Mouse (Mus musculus): ENCODE measurements around the gene Lztr1. TPM values are rescaled to one million over a fixed set of nuclear protein-coding genes. Genes with fewer than 3 reads are reported as not detected.
"Not testable (repeated sequence)": the region's sequence is repeated elsewhere in the genome, so short reads cannot be mapped to it uniquely, and the experiment has no call there.

Gene Lztr1
- polyA plus RNA-seq, 1 experiment from 2014 or later: 87.3 TPM

DNA sequence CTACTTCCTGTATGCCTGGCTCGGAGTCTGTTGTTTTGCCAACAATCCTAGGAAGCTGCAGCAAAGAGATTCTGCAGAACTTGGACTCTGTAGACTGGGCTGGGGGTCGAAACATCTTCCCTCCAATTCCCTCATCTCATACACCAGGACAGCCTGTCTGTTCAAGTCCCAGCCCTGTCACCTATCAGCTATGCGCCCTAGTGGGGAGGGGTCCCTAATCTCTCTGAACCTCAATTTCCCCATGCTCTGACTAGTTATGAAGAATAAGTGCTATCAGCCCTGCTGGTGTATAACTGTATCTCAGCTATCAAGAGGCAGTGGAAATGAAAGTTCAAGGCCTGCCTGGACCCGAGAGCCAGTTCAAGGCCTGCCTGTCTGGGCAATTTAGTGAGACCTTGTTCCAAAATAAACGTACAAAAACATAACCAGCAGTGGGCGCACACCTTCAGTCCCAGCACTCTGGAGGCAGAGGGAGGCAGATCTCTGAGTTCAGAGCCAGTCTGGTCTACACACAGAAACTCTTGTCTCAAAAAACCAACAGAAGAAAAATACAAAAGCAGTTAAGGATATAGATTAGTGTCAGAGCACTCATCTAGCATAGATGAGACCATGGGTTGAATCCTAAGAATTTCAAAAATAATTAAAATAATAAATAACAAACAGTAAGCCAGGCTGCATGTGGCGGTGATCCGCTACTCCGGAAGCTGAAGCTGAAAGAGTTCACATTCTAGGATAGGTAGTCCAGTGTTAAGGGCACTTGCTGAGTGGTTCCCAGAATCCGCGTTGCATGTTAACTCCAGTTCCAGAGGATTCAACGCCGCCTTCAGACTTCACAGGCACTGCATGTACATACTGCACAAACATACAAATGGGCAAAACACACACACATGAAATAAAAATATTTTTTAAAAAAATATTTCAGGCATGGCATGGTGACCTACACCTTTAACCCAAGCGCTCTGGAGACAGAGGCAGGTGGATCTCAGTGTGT, 19.7 kb upstream of the Lztr1 start:
- Histone ChIP-seq H3K4me3 (peak overlapping the region; percentile 60), H3K4me1 (peaks cover 13% of the 10 kb centered on the region), H3K27ac (replicated peaks) (no peak overlapping the region), H3K9me3 (replicated peaks) (no peaks in the 10 kb centered on the region), H3K36me3 (peaks cover 42% of the 10 kb centered on the region), H3K27me3 (ENCODE audit: low read depth, poor library complexity, severe bottlenecking) (peaks cover 31% of the 10 kb centered on the region)
- 46% methylated on average over 14 of the region's 14 CpGs for WGBS
- no peak for DNase-seq (ENCODE audit: low spot score)

DNA sequence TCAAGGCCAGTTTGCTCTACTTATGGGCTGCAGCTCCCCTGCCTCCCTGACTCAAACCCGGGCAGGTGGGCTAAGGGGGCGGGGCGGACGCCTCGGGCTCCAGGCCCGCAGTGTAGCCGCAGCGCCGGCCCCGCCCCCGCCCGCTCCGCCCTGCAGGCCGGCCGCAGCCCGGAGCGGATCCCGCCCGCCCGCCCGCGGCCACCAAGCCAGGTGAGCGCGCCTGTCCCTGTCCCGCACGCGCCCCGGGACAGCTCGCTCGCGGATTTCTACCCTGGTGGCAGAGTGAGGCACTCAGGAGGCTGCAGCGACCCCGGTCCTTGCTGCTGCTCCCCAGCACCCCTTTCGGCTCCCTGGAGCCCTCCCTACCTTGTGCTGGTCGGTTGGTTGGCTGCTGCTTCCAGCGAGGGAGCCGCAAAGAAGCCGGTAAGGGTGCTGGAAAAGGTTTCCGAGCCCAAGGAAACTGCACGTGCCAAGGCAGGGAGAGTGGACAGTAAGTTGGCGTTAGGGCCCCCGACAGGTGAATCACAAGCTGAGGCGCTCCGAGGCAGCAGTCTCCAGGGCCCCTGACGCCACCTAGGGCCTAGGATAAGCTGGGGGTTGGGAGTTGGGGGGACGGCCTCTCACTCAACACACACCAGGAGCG, 18.9 kb upstream of the Lztr1 start, which contains the start of gene Aifm3:
Aifm3 (plus strand) TSS at position 143 of the 643 bp plus-strand sequence.
- peaks cover 13% of the 10 kb centered on the region for H3K4me1 ChIP-seq
- H3K27me3 ChIP-seq (ENCODE audit: low read depth, poor library complexity, severe bottlenecking): peaks cover 31% of the 10 kb centered on the region
- H3K9me3 ChIP-seq (replicated peaks): no peaks in the 10 kb centered on the region
- H3K27ac ChIP-seq (replicated peaks): peak within 1 kb of the TSS; percentile 49
- peaks cover 34% of the 10 kb centered on the region for H3K36me3 ChIP-seq
- under 1% methylated on average over 46 of the region's 47 CpGs for WGBS
- DNase-seq (ENCODE audit: low spot score): no peak
- H3K4me3 ChIP-seq: peak within 1 kb of the TSS; percentile 60

DNA sequence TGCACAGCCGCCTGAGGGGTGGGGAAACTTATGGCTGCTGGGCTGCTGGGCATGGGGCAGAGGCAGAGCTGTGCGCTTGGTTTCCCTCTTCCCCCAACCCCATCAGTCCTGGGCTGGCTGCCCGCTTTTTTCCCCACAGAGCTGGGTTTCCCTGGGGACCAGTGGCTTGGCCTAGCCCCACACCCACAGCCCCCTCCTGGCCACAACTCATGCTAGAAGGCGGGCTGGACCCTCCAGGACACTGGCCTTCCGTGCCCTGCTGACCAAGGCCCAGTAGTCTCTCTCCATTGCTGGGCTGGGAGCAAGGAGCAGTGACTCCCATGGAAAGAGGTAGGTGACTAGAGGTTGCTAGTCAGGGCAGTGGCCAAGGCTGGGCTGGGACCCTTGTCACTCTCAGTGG, 17.3 kb upstream of the Lztr1 start:
- Histone ChIP-seq H3K27me3 (ENCODE audit: low read depth, poor library complexity, severe bottlenecking) (peaks cover 31% of the 10 kb centered on the region), H3K4me1 (peaks cover 13% of the 10 kb centered on the region), H3K4me3 (no peak overlapping the region), H3K27ac (replicated peaks) (no peak overlapping the region), H3K36me3 (peaks cover 18% of the 10 kb centered on the region), H3K9me3 (replicated peaks) (no peaks in the 10 kb centered on the region)
- no peak for DNase-seq (ENCODE audit: low spot score)
- WGBS: 91% methylated on average over 5 of the region's 5 CpGs

DNA sequence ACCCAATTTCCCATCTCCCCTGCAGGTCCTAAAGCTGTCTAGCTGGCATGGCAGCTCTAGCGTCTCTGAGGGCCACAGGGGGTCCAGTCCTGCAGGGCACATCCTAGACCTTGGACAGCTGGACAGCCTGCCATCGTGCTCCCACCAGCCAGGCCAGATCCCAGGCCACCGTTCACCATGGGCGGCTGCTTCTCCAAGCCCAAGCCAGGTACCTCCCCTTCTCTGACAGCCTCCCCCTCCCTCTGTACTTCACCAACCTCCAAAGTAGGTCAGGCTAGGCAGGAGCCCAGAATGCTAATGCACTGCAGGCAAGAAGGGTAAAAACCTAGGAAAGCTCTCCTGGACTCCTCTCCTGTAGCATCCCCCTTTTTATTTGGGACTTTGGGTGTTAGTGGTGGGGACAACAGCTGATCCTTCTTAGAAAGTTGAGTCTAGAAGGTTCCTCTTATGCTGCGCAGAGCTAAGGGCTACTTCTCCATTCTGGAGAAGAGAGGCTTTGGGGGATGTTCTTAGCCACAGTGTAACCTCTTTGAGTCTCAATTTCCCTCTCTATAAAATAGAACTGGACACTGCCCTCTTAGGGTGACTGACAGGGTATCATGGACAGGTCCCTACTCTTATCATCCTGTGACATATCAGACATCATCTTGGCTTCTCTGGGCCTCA, 16.5 kb upstream of the Lztr1 start:
- WGBS: 74% methylated on average over 5 of the region's 5 CpGs
- Histone ChIP-seq H3K4me3 (no peak overlapping the region), H3K9me3 (replicated peaks) (no peaks in the 10 kb centered on the region), H3K27ac (replicated peaks) (no peak overlapping the region), H3K36me3 (peaks cover 10% of the 10 kb centered on the region), H3K4me1 (peaks cover 17% of the 10 kb centered on the region), H3K27me3 (ENCODE audit: low read depth, poor library complexity, severe bottlenecking) (peaks cover 31% of the 10 kb centered on the region)
- no peak for DNase-seq (ENCODE audit: low spot score)

DNA sequence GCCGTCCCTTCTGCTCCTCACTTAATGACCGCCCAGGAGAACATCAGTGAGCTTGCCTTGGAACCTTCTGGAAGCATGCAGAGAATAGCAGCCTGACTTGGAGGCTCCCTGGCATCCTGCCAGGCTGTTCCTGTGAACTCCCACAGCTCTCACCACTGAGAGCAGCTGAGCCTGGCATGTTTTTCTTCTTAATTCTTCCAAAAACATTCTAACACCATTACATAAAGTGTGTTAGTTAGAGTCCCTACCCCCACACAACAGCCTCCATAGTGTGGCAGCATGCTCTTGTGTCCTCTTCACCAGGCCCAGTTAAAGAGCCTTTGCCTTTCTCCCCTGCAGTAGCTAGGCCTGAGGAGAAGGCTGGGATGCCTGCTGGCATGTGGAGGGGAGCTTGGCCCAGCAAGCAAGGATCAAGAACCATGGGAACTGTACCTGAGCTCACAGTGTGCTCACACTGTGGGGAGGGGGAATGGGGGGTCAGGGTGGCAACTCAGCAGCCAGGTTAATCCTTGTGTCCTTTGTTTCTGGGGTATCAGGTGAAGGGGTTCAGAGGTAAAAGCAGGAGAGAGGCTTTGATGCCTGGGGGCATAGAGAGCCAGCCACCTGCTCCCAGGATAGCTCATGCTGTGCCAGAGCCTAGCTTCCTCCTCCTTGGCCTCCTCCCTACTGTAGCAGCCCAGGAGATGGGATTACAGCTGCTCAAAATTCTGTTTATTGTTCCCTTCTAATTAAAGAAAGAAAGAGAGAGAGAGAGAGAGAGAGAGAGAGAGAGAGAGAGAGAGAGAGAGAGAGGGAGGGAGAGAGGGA, 11.8 kb upstream of the Lztr1 start:
- Histone ChIP-seq H3K36me3 (no peaks in the 10 kb centered on the region), H3K4me1 (peaks cover 26% of the 10 kb centered on the region), H3K27me3 (ENCODE audit: low read depth, poor library complexity, severe bottlenecking) (peaks cover 4% of the 10 kb centered on the region; the same call in 1 of the 2 replicates), H3K4me3 (no peak overlapping the region), H3K27ac (replicated peaks) (0 out of 2 replicates have a peak overlapping the region, but pooled peaks have one; percentile 17), H3K9me3 (replicated peaks) (no peaks in the 10 kb centered on the region)
- WGBS: 78% methylated on average over 2 of the region's 2 CpGs
- DNase-seq (ENCODE audit: low spot score): no peak

DNA sequence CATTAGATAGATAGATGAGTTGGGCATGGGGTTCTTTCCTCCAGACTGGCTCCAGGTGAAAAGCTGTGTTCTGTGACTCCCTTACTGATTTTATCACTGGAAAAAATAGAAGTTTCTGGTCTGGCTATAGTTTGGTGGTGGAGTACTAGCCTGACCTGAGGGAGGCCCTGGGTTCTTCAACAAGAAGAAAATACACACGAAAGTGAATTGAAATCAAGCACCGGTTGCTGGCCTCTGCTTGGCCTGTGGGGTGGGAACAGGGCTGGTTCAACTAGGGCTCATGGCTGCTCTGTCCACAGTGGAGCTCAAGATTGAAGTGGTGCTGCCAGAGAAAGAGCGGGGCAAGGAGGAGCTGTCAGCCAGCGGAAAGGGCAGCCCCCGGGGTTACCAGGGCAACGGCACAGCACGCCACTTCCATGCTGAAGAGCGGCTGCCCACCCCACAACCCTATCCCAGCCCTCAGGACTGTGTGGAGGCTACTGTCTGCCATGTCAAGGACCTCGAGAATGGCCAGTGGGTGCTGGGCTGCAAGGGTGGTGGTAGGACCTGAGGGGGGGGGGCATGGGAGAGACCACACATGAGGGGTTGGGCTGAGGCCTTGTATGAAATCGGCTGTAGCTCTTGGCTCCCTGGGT, 9.1 kb upstream of the Lztr1 start:
- Histone ChIP-seq H3K4me3 (peak overlapping the region; percentile 23), H3K4me1 (peaks cover 26% of the 10 kb centered on the region), H3K36me3 (no peaks in the 10 kb centered on the region), H3K9me3 (replicated peaks) (no peaks in the 10 kb centered on the region), H3K27ac (replicated peaks) (peak overlapping the region; percentile 78), H3K27me3 (ENCODE audit: low read depth, poor library complexity, severe bottlenecking) (no peaks in the 10 kb centered on the region)
- 15% methylated on average over 10 of the region's 10 CpGs for WGBS
- DNase-seq (ENCODE audit: low spot score): peak; percentile 78

DNA sequence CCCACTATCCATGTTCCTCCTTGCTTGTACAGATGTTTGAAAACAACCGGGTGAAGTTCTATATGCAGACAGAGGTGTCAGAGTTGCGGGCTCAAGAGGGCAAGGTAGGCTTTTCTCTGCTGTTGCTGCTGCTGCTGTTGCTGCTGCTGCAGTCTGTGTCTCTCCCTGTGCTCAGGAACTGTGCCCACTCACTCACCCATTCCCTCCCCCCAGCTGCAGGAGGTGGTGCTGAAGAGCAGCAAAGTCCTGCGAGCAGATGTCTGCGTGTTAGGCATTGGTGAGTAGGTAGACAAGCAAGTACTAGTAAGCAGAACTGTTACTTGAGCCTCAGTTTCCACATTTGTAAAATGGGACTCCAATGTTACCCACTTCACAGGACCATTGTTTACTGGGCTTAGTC, 5.8 kb upstream of the Lztr1 start:
- DNase-seq (ENCODE audit: low spot score): no peak
- H3K27me3 ChIP-seq (ENCODE audit: low read depth, poor library complexity, severe bottlenecking): no peaks in the 10 kb centered on the region
- peaks cover 21% of the 10 kb centered on the region for H3K4me1 ChIP-seq
- WGBS: 86% methylated on average over 4 of the region's 4 CpGs
- no peak overlapping the region for H3K4me3 ChIP-seq
- no peaks in the 10 kb centered on the region for H3K36me3 ChIP-seq
- no peak overlapping the region for H3K27ac ChIP-seq (replicated peaks)
- no peaks in the 10 kb centered on the region for H3K9me3 ChIP-seq (replicated peaks)

DNA sequence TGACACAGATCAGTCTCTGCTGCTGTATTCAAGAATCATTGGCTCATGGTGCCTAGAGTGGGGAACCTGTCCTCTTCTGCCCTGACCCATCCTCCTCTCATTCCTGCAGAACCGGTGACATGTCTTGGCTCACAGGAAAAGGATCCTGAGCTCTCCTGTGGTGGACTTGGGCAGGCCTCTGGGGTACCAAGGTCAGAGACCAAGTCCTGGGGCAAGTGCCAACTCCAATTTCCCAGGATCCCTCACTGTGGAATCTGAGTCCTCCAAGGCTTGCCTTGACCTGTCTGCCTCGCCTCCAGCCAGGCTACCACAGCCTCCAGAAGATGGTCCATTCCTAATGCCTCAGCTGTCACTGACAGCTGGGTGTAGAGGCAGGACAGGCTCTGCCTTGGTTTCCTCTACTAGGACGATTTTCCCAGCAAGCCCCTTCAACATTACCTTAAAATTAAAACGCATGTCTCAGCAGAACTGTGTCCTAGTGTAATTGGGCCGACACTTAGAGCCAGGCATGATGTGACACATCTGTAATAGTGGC, 1.4 kb upstream of the Lztr1 start:
- H3K27ac ChIP-seq (replicated peaks): no peak overlapping the region
- H3K27me3 ChIP-seq (ENCODE audit: low read depth, poor library complexity, severe bottlenecking): no peaks in the 10 kb centered on the region
- H3K4me3 ChIP-seq: no peak overlapping the region
- H3K9me3 ChIP-seq (replicated peaks): no peaks in the 10 kb centered on the region
- H3K4me1 ChIP-seq: peaks cover 17% of the 10 kb centered on the region
- DNase-seq (ENCODE audit: low spot score): no peak
- peaks cover 13% of the 10 kb centered on the region for H3K36me3 ChIP-seq
- WGBS: 84% methylated on average over 5 of the region's 5 CpGs

DNA sequence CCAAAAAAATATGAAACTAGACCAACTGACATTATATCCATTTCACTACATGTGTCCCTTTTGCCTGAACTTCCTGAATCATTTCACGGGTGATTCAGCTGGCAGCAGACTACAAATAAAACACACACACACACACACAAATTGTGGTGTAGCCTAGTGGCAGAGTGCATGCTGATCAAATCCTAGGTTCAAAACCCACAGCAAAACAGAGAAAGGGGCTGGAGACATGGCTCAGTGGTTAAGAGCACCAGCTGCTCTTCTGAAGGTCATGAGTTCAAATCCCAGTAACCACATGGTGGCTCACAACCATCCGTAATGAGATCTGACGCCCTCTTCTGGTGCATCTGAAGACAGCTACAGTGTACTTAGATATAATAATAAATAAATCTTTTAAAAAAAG, 457 bp upstream of the Lztr1 start:
- Histone ChIP-seq H3K36me3 (peaks cover 22% of the 10 kb centered on the region), H3K27ac (replicated peaks) (peak overlapping the region; percentile 94), H3K4me1 (peaks cover 17% of the 10 kb centered on the region), H3K4me3 (peak overlapping the region; percentile 82)
- H3K27me3 ChIP-seq (ENCODE audit: low read depth, poor library complexity, severe bottlenecking); H3K9me3 ChIP-seq (replicated peaks); DNase-seq (ENCODE audit: low spot score): not testable (repeated sequence)
- 32% methylated on average over 3 of the region's 3 CpGs for WGBS

DNA sequence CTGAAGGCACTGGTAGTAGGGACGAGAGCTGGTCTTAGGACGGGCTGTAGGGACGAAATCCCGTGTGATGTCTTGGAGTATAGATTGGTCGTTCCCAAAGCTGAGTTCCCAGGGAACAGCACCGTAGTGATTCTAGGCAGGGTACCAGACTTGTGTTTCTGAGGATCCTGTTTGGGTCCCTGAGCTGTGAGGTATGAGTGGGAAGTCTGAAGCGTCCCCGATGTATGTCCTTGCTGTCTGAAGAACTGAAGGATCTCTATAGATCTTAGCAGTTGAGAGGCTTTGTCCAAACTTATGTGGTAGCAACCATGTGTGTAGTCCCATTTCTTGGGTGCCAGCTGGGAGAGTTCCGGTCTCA, 731 bp downstream of the Lztr1 start:
- no peak for DNase-seq (ENCODE audit: low spot score)
- Histone ChIP-seq H3K27ac (replicated peaks) (peak overlapping the region; percentile 94), H3K4me1 (peaks cover 17% of the 10 kb centered on the region), H3K36me3 (peaks cover 34% of the 10 kb centered on the region), H3K4me3 (peak overlapping the region; percentile 82), H3K27me3 (ENCODE audit: low read depth, poor library complexity, severe bottlenecking) (no peaks in the 10 kb centered on the region), H3K9me3 (replicated peaks) (no peaks in the 10 kb centered on the region)
- 14% methylated on average over 9 of the region's 9 CpGs for WGBS

DNA sequence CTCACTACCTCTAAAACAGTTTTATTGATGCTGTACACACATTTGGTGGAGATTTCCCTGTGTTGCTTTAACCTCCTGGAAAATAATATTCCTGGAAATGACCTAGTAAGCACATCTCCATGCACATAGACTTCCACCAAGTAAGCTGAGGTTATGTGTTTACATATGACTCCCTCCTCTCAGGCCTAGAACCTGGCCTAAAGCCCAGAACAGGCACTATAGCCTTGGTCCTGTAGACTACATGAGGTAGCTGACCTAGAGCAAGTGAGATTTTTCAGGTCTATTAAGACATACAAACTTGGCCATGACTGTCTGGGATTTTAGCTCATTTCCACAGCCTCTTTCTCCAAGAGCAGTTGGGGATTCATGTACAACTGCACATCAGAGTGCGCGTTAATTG, 1.7 kb downstream of the Lztr1 start:
- Histone ChIP-seq H3K27me3 (ENCODE audit: low read depth, poor library complexity, severe bottlenecking) (no peaks in the 10 kb centered on the region), H3K4me1 (peaks cover 17% of the 10 kb centered on the region), H3K4me3 (peak overlapping the region; percentile 82), H3K36me3 (peaks cover 43% of the 10 kb centered on the region), H3K27ac (replicated peaks) (no peak overlapping the region), H3K9me3 (replicated peaks) (no peaks in the 10 kb centered on the region)
- WGBS: 96% methylated on average over 2 of the region's 2 CpGs
- DNase-seq (ENCODE audit: low spot score): no peak
